Mouse (Mus musculus) midbrain, embryonic 15.5 days (tissue): ENCODE results near the gene Ptprg. TPM values are rescaled to one million over a fixed set of nuclear protein-coding genes. Genes with fewer than 3 reads are reported as not detected.

ENCODE experiments used
- ATAC-seq: fragments of 200-750 bp; cut with Nextera tagmentation; replicated peaks from 2 replicates; pipeline ENCODE4 v1.8.0; 2017; ENCODE audit warnings: moderate TSS enrichment
- H3K27ac ChIP-seq: fragments of 300-500 bp; sonication (generic); 2 replicates; pipeline ENCODE4 v1.5.1; 2015; ENCODE audit warnings: mild to moderate bottlenecking, inconsistent platforms
- H3K27me3 ChIP-seq: fragments of 300-500 bp; sonication (generic); replicated peaks from 2 replicates; pipeline ENCODE4 v1.6.1; 2015; ENCODE audit warnings: inconsistent platforms
- H3K36me3 ChIP-seq: fragments of 300-500 bp; sonication (generic); replicated peaks from 2 replicates; pipeline ENCODE4 v1.6.1; 2015; ENCODE audit warnings: inconsistent platforms
- H3K4me1 ChIP-seq: fragments of 300-500 bp; sonication (generic); 2 replicates; pipeline ENCODE4 v1.6.1; 2015; ENCODE audit warnings: inconsistent platforms
- H3K4me2 ChIP-seq: fragments of 300-500 bp; sonication (generic); 2 replicates; pipeline ENCODE4 v1.6.1; 2015; ENCODE audit warnings: inconsistent platforms, mild to moderate bottlenecking, moderate library complexity
- H3K4me3 ChIP-seq: fragments of 300-500 bp; sonication (generic); 2 replicates; pipeline ENCODE4 v1.5.1; 2015; ENCODE audit warnings: mild to moderate bottlenecking, inconsistent platforms
- H3K9ac ChIP-seq: fragments of 300-500 bp; sonication (generic); 2 replicates; pipeline ENCODE4 v1.6.1; 2015; ENCODE audit warnings: mild to moderate bottlenecking, inconsistent platforms
- H3K9me3 ChIP-seq: fragments of 300-500 bp; sonication (generic); 2 replicates; pipeline ENCODE4 v1.6.1; 2016; ENCODE audit warnings: inconsistent platforms
- WGBS: fragments of 180-500 bp; shearing (Covaris S2); methylation state at CpG from one replicate; pipeline ENCODE4 v1.1.7; 2015; ENCODE audit warnings: mixed read lengths; 5-methylcytosine and 5-hydroxymethylcytosine counted together
- polyA plus RNA-seq: library from polyadenylated mRNA; unstranded; fragments of >200 nt; fragmentation: Nextera tagmentation; extraction: Ambion mirVana; gene quantifications from 2 replicates; pipeline ENCODE4 v1.2.1, GENCODE M21; 2015

The Ptprg gene
- polyA plus RNA-seq, 1 experiment from 2014 or later: 43.3 TPM

- ATAC-seq: no peak
Observed at GRCm38 (mm10) chr14:11631505-11631904, 78.2 kb downstream of the Ptprg start.

GRCm38 (mm10) chr14:11637673-11638072, 84.3 kb downstream of the Ptprg start:
- Histone ChIP-seq H3K4me1 (no peaks in the 10 kb centered on the region), H3K4me3 (no peak overlapping the region), H3K27ac (no peak overlapping the region), H3K4me2 (no peak overlapping the region), H3K36me3 (no peaks in the 10 kb centered on the region), H3K27me3 (no peaks in the 10 kb centered on the region), H3K9me3 (no peaks in the 10 kb centered on the region), H3K9ac (no peak overlapping the region)
- WGBS: 83% methylated on average over 7 of the region's 7 CpGs
- no peak for ATAC-seq

More at GRCm38 (mm10) chr14:11631505-11631904, 78.2 kb downstream of the Ptprg start:
- no peak overlapping the region for H3K9ac ChIP-seq
- H3K4me3 ChIP-seq: no peak overlapping the region
- no peaks in the 10 kb centered on the region for H3K36me3 ChIP-seq
- 95% methylated on average over 4 of the region's 4 CpGs for WGBS
- H3K27me3 ChIP-seq: no peaks in the 10 kb centered on the region
- H3K4me1 ChIP-seq: no peaks in the 10 kb centered on the region
- H3K4me2 ChIP-seq: no peak overlapping the region
- no peak overlapping the region for H3K27ac ChIP-seq
- no peaks in the 10 kb centered on the region for H3K9me3 ChIP-seq

- H3K27ac ChIP-seq: no peak overlapping the region
- no peaks in the 10 kb centered on the region for H3K9me3 ChIP-seq
- H3K4me3 ChIP-seq: no peak overlapping the region
- no peak overlapping the region for H3K9ac ChIP-seq
- H3K27me3 ChIP-seq: no peaks in the 10 kb centered on the region
- H3K36me3 ChIP-seq: no peaks in the 10 kb centered on the region
- no peak for ATAC-seq
- no peaks in the 10 kb centered on the region for H3K4me1 ChIP-seq
- no peak overlapping the region for H3K4me2 ChIP-seq
- WGBS: 86% methylated on average over 5 of the region's 5 CpGs
Observed at GRCm38 (mm10) chr14:11639366-11639765, 86.0 kb downstream of the Ptprg start.

GRCm38 (mm10) chr14:11640372-11640771, 87.0 kb downstream of the Ptprg start:
- H3K27ac ChIP-seq: no peak overlapping the region
- H3K4me1 ChIP-seq: no peaks in the 10 kb centered on the region
- no peaks in the 10 kb centered on the region for H3K36me3 ChIP-seq
- H3K9ac ChIP-seq: no peak overlapping the region
- no peaks in the 10 kb centered on the region for H3K9me3 ChIP-seq
- H3K27me3 ChIP-seq: no peaks in the 10 kb centered on the region
- ATAC-seq: no peak
- H3K4me3 ChIP-seq: no peak overlapping the region
- H3K4me2 ChIP-seq: no peak overlapping the region

- no peaks in the 10 kb centered on the region for H3K9me3 ChIP-seq
- 93% methylated on average over 3 of the region's 3 CpGs for WGBS
- no peaks in the 10 kb centered on the region for H3K4me1 ChIP-seq
- H3K4me2 ChIP-seq: no peak overlapping the region
- no peak overlapping the region for H3K27ac ChIP-seq
- 0 out of 2 replicates have a peak, but pooled peaks have one; percentile 37 for ATAC-seq
- no peaks in the 10 kb centered on the region for H3K36me3 ChIP-seq
- no peak overlapping the region for H3K9ac ChIP-seq
- no peaks in the 10 kb centered on the region for H3K27me3 ChIP-seq
- no peak overlapping the region for H3K4me3 ChIP-seq
Observed at GRCm38 (mm10) chr14:11640996-11641395, 87.7 kb downstream of the Ptprg start.

GRCm38 (mm10) chr14:11642977-11643376, 89.6 kb downstream of the Ptprg start:
- H3K36me3 ChIP-seq: no peaks in the 10 kb centered on the region
- 98% methylated on average over 1 of the region's 1 CpGs for WGBS
- no peaks in the 10 kb centered on the region for H3K9me3 ChIP-seq
- no peak overlapping the region for H3K27ac ChIP-seq
- no peak for ATAC-seq
- H3K4me1 ChIP-seq: no peaks in the 10 kb centered on the region
- H3K9ac ChIP-seq: no peak overlapping the region
- H3K27me3 ChIP-seq: no peaks in the 10 kb centered on the region
- H3K4me2 ChIP-seq: no peak overlapping the region
- no peak overlapping the region for H3K4me3 ChIP-seq

GRCm38 (mm10) chr14:11657374-11657773, 104.0 kb downstream of the Ptprg start:
- Histone ChIP-seq H3K9ac (no peak overlapping the region), H3K4me2 (no peak overlapping the region), H3K36me3 (no peaks in the 10 kb centered on the region), H3K27ac (no peak overlapping the region), H3K4me3 (no peak overlapping the region), H3K4me1 (0 out of 2 replicates have a peak, but pooled peaks cover 5% of the 10 kb centered on the region), H3K27me3 (no peaks in the 10 kb centered on the region), H3K9me3 (no peaks in the 10 kb centered on the region)
- 89% methylated on average over 6 of the region's 6 CpGs for WGBS
- ATAC-seq: no peak

GRCm38 (mm10) chr14:11663661-11664215, 110.4 kb downstream of the Ptprg start:
- no peaks in the 10 kb centered on the region for H3K36me3 ChIP-seq
- no peak for ATAC-seq
- 12% methylated on average over 11 of the region's 11 CpGs for WGBS
- no peak overlapping the region for H3K27ac ChIP-seq
- no peak overlapping the region for H3K4me2 ChIP-seq
- H3K4me3 ChIP-seq: no peak overlapping the region
- no peaks in the 10 kb centered on the region for H3K27me3 ChIP-seq
- peaks cover 20% of the 10 kb centered on the region for H3K4me1 ChIP-seq
- no peaks in the 10 kb centered on the region for H3K9me3 ChIP-seq
- H3K9ac ChIP-seq: no peak overlapping the region

GRCm38 (mm10) chr14:11664302-11664701, 111.0 kb downstream of the Ptprg start:
- Histone ChIP-seq H3K9ac (no peak overlapping the region), H3K36me3 (no peaks in the 10 kb centered on the region), H3K9me3 (no peaks in the 10 kb centered on the region), H3K4me2 (no peak overlapping the region), H3K4me1 (peaks cover 20% of the 10 kb centered on the region), H3K27ac (no peak overlapping the region), H3K27me3 (no peaks in the 10 kb centered on the region), H3K4me3 (no peak overlapping the region)
- WGBS: 15% methylated on average over 9 of the region's 9 CpGs
- ATAC-seq: no peak

- ATAC-seq: no peak
- WGBS: 70% methylated on average over 7 of the region's 7 CpGs
Observed at GRCm38 (mm10) chr14:11665046-11665445, 111.7 kb downstream of the Ptprg start.

GRCm38 (mm10) chr14:11667762-11668161, 114.4 kb downstream of the Ptprg start:
- 3% methylated on average over 3 of the region's 3 CpGs for WGBS
- no peaks in the 10 kb centered on the region for H3K27me3 ChIP-seq
- H3K4me1 ChIP-seq: peaks cover 30% of the 10 kb centered on the region
- H3K9me3 ChIP-seq: no peaks in the 10 kb centered on the region
- H3K4me3 ChIP-seq: no peak overlapping the region
- ATAC-seq: peak; percentile 27
- H3K36me3 ChIP-seq: no peaks in the 10 kb centered on the region
- H3K4me2 ChIP-seq: no peak overlapping the region
- no peak overlapping the region for H3K27ac ChIP-seq
- H3K9ac ChIP-seq: no peak overlapping the region

More at GRCm38 (mm10) chr14:11665046-11665445, 111.7 kb downstream of the Ptprg start:
- Histone ChIP-seq H3K36me3 (no peaks in the 10 kb centered on the region), H3K4me1 (peaks cover 20% of the 10 kb centered on the region), H3K9me3 (no peaks in the 10 kb centered on the region), H3K27me3 (no peaks in the 10 kb centered on the region), H3K4me2 (no peak overlapping the region), H3K27ac (no peak overlapping the region), H3K9ac (no peak overlapping the region), H3K4me3 (no peak overlapping the region)

GRCm38 (mm10) chr14:11670847-11671246, 117.5 kb downstream of the Ptprg start:
- Histone ChIP-seq H3K27me3 (no peaks in the 10 kb centered on the region), H3K9me3 (no peaks in the 10 kb centered on the region), H3K4me1 (peaks cover 24% of the 10 kb centered on the region), H3K27ac (peak overlapping the region; percentile 51; the same call in 1 of the 2 replicates), H3K36me3 (no peaks in the 10 kb centered on the region), H3K9ac (no peak overlapping the region), H3K4me3 (no peak overlapping the region), H3K4me2 (peak overlapping the region; percentile 37)
- WGBS: 4% methylated on average over 6 of the region's 6 CpGs
- no peak for ATAC-seq

GRCm38 (mm10) chr14:11672981-11673547, 119.7 kb downstream of the Ptprg start:
- ATAC-seq: no peak
- no peaks in the 10 kb centered on the region for H3K36me3 ChIP-seq
- H3K4me3 ChIP-seq: no peak overlapping the region
- no peaks in the 10 kb centered on the region for H3K27me3 ChIP-seq
- H3K4me2 ChIP-seq: no peak overlapping the region
- WGBS: 61% methylated on average over 3 of the region's 3 CpGs
- H3K9me3 ChIP-seq: no peaks in the 10 kb centered on the region
- H3K9ac ChIP-seq: no peak overlapping the region
- H3K4me1 ChIP-seq: peaks cover 20% of the 10 kb centered on the region
- H3K27ac ChIP-seq: no peak overlapping the region
